Mouse (Mus musculus): ENCODE data around the gene Gm14403. TPM values are rescaled to one million over a fixed set of nuclear protein-coding genes. Genes with fewer than 3 reads are reported as not detected.
"Not testable (repeated sequence)": the region's sequence is repeated elsewhere in the genome, so short reads cannot be mapped to it uniquely, and the experiment has no call there.

Gene Gm14403
- polyA plus RNA-seq, 1 experiment from 2014 or later: 4.8 TPM

DNA sequence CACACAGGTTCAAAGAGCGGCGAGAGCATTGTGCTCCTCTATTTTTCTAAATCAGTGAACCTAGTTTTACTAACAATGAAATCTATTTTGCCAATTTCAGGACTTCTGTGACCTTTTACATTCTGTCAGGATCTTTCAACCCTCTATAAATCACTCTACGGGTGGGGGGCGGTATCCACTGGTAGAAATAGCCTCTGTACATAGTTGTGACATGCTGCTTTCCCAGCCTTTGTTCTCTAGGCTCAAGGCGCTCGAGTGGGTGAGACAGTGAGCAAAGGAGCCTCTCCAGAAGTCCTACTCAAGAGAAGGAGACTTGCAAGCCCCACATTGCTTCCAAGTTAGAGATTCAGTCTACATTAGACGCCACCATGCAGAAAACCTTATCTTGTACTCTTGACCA, 20.3 kb downstream of the Gm14403 start:
- ATAC-seq (ENCODE audit: insufficient number of reproducible peaks, insufficient read depth, low FRiP score, low TSS enrichment, low read depth); H3K4me1 ChIP-seq: not testable (repeated sequence)
- WGBS: 85% methylated on average over 7 of the region's 7 CpGs

GRCm38 (mm10) chr2:177518960-177519359, 20.9 kb downstream of the Gm14403 start:
- WGBS: 85% methylated on average over 1 of the region's 1 CpGs
- not testable (repeated sequence) for H3K27ac ChIP-seq; H3K27me3 ChIP-seq; H3K9ac ChIP-seq; H3K4me3 ChIP-seq; H3K36me3 ChIP-seq; H3K4me1 ChIP-seq; ATAC-seq (ENCODE audit: insufficient number of reproducible peaks, insufficient read depth, low FRiP score, low TSS enrichment, low read depth); H3K9me3 ChIP-seq; H3K4me2 ChIP-seq

More for the DNA sequence above, 20.3 kb downstream of the Gm14403 start:
- not testable (repeated sequence) for H3K27ac ChIP-seq, H3K4me3 ChIP-seq, H3K4me2 ChIP-seq, H3K9ac ChIP-seq, H3K9me3 ChIP-seq, H3K36me3 ChIP-seq, H3K27me3 ChIP-seq

DNA sequence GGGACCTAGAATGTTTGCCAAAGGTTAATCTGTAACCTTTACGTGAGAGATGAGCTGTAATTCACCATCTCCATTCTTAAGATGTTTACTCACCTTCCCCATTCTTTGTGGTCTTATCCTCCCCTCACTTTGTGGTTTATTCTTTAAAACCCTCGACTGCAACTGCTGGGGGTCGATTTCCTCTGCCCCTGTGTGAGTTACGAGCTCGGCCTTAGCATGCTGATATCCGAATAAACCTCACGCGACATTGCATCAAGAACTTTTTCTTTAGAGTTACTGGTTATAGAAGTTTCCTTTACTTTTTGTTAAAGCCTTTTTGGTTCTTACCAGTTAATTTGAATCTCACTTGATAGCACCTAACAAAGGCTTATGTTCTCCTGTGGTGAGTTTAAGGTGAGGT, 22.0 kb downstream of the Gm14403 start:
- 77% methylated on average over 8 of the region's 8 CpGs for WGBS

DNA sequence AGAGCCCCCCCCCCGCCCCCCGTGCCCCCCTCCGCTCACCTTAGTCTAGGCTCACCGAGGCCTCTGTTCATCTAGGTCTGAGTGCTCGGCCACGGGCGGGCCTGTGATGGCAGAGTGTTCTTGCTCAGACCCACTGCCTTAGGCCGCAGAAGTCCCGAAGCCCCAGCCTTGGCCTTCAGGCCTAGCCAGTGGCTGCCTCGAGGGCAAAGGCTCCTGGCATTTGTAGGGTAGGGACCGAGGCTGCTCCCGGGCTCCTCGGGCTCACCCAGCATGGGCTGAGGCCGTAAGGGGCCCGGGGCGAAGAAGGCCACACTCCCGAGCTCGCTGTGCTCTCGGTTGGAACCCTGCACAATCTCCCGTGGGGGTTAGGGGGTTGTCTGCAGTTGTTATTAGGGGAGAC, 25.0 kb downstream of the Gm14403 start:
- Histone ChIP-seq H3K27me3 (no peaks in the 10 kb centered on the region), H3K4me2 (no peak overlapping the region), H3K36me3 (no peaks in the 10 kb centered on the region), H3K27ac (no peak overlapping the region), H3K9ac (no peak overlapping the region), H3K4me1 (no peaks in the 10 kb centered on the region), H3K9me3 (peaks cover 6% of the 10 kb centered on the region), H3K4me3 (no peak overlapping the region)
- no peak for ATAC-seq (ENCODE audit: insufficient number of reproducible peaks, insufficient read depth, low FRiP score, low TSS enrichment, low read depth)
- WGBS: 90% methylated on average over 20 of the region's 20 CpGs

More for the DNA sequence above, 22.0 kb downstream of the Gm14403 start:
- ATAC-seq (ENCODE audit: insufficient number of reproducible peaks, insufficient read depth, low FRiP score, low TSS enrichment, low read depth): no peak
- H3K9me3 ChIP-seq: peaks cover 6% of the 10 kb centered on the region
- no peak overlapping the region for H3K4me3 ChIP-seq
- no peaks in the 10 kb centered on the region for H3K4me1 ChIP-seq
- H3K27ac ChIP-seq: no peak overlapping the region
- H3K4me2 ChIP-seq: no peak overlapping the region
- H3K36me3 ChIP-seq: no peaks in the 10 kb centered on the region
- H3K9ac ChIP-seq: no peak overlapping the region
- no peaks in the 10 kb centered on the region for H3K27me3 ChIP-seq

DNA sequence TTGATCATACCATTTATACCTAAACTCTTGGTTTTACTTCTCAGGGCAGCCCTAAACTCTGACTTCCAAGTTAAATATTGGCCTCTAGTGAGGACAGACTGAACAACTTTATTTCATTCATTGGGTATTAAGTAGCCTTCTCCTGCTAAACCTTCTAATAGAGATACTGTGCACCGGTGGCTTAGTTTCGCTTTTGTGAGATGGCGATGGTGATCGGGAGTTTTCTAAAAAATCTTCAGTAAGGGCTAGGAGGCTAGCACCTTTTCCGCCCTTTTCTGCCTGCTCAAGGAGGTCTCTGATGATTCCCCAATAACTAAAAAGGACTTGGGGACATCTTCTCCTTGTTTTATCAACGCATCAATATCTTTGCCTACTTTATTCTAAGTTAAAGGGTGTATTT, 25.7 kb downstream of the Gm14403 start:
- H3K9me3 ChIP-seq; H3K27ac ChIP-seq; H3K27me3 ChIP-seq; H3K4me1 ChIP-seq; ATAC-seq (ENCODE audit: insufficient number of reproducible peaks, insufficient read depth, low FRiP score, low TSS enrichment, low read depth); H3K4me3 ChIP-seq; H3K36me3 ChIP-seq; H3K4me2 ChIP-seq; H3K9ac ChIP-seq: not testable (repeated sequence)
- WGBS: 87% methylated on average over 6 of the region's 6 CpGs

- H3K9ac ChIP-seq; H3K4me1 ChIP-seq; H3K9me3 ChIP-seq; H3K4me2 ChIP-seq; H3K27me3 ChIP-seq; H3K36me3 ChIP-seq; ATAC-seq (ENCODE audit: insufficient number of reproducible peaks, insufficient read depth, low FRiP score, low TSS enrichment, low read depth); H3K27ac ChIP-seq; H3K4me3 ChIP-seq: not testable (repeated sequence)
- WGBS: 93% methylated on average over 16 of the region's 16 CpGs
Measured at GRCm38 (mm10) chr2:177524171-177524570, 26.2 kb downstream of the Gm14403 start.

- H3K9ac ChIP-seq: no peak overlapping the region
- H3K36me3 ChIP-seq: no peaks in the 10 kb centered on the region
- WGBS: 79% methylated on average over 9 of the region's 9 CpGs
- H3K27me3 ChIP-seq: no peaks in the 10 kb centered on the region
- H3K4me1 ChIP-seq: no peaks in the 10 kb centered on the region
- H3K9me3 ChIP-seq: no peaks in the 10 kb centered on the region
- no peak overlapping the region for H3K4me3 ChIP-seq
- ATAC-seq (ENCODE audit: insufficient number of reproducible peaks, insufficient read depth, low FRiP score, low TSS enrichment, low read depth): no peak
- no peak overlapping the region for H3K4me2 ChIP-seq
- no peak overlapping the region for H3K27ac ChIP-seq
Measured at GRCm38 (mm10) chr2:177535876-177536275, 37.9 kb downstream of the Gm14403 start.

DNA sequence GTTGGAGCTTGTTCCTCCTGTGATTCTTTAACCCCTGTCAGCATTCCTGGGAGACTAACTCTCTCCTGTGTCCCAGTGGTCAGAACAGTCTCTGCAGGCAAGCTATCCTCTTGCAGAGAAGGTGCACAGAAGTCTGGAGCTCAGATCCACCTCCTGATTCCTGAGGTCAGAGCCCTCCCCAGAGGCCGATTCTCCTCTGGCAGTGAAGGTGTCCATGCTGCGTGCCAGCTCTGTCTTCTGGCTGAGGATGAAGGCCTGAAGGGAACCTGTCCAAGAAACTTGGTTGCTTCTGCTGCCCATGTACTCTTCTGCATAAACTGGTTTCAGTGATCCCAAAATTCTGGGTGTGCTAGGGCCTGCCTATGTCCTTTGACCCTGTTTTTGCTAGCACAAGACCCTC, 39.1 kb downstream of the Gm14403 start:
- H3K9me3 ChIP-seq; H3K36me3 ChIP-seq; H3K27ac ChIP-seq; H3K4me3 ChIP-seq; H3K4me1 ChIP-seq; ATAC-seq (ENCODE audit: insufficient number of reproducible peaks, insufficient read depth, low FRiP score, low TSS enrichment, low read depth); H3K9ac ChIP-seq; H3K27me3 ChIP-seq; H3K4me2 ChIP-seq: not testable (repeated sequence)
- WGBS: 88% methylated on average over 2 of the region's 2 CpGs

GRCm38 (mm10) chr2:177537717-177538116, 39.7 kb downstream of the Gm14403 start:
- WGBS: 79% methylated on average over 5 of the region's 5 CpGs
- not testable (repeated sequence) for H3K9me3 ChIP-seq; H3K4me2 ChIP-seq; H3K4me3 ChIP-seq; ATAC-seq (ENCODE audit: insufficient number of reproducible peaks, insufficient read depth, low FRiP score, low TSS enrichment, low read depth); H3K4me1 ChIP-seq; H3K27me3 ChIP-seq; H3K27ac ChIP-seq; H3K36me3 ChIP-seq; H3K9ac ChIP-seq

GRCm38 (mm10) chr2:177555261-177555660, 57.2 kb downstream of the Gm14403 start:
- H3K9ac ChIP-seq; H3K27ac ChIP-seq; ATAC-seq (ENCODE audit: insufficient number of reproducible peaks, insufficient read depth, low FRiP score, low TSS enrichment, low read depth); H3K9me3 ChIP-seq; H3K4me1 ChIP-seq; H3K4me2 ChIP-seq; H3K36me3 ChIP-seq; H3K4me3 ChIP-seq; H3K27me3 ChIP-seq: not testable (repeated sequence)
- 80% methylated on average over 1 of the region's 1 CpGs for WGBS

Other genes starting within 250 kb of the Gm14403 start
- not detected in 2 replicates for gene Gm14409, start 231.2 kb upstream of the Gm14403 start, polyA plus RNA-seq (2015; fragmentation: Nextera tagmentation; extraction: Ambion mirVana)
- gene Gm14412, start 173.9 kb upstream of the Gm14403 start, polyA plus RNA-seq (2015; fragmentation: Nextera tagmentation; extraction: Ambion mirVana): 0.28 and 0.34 TPM in 2 replicates
- gene Gm14418, start 99.9 kb upstream of the Gm14403 start, polyA plus RNA-seq (2015; fragmentation: Nextera tagmentation; extraction: Ambion mirVana): 8.9 and 15.0 TPM in 2 replicates
- 13.7 and 14.1 TPM in 2 replicates for gene Zfp970, start 33.5 kb upstream of the Gm14403 start, polyA plus RNA-seq (2015; fragmentation: Nextera tagmentation; extraction: Ambion mirVana)
- gene Gm14406, start 80.0 kb downstream of the Gm14403 start, polyA plus RNA-seq (2015; fragmentation: Nextera tagmentation; extraction: Ambion mirVana): 0.15 TPM in 1 of 2 replicates, not detected in the other